Mouse (Mus musculus): ENCODE results near the gene Glb1.
"Not testable (repeated sequence)": the region's sequence is repeated elsewhere in the genome, so short reads cannot be mapped to it uniquely, and the experiment has no call there.

Glb1 gene

DNA sequence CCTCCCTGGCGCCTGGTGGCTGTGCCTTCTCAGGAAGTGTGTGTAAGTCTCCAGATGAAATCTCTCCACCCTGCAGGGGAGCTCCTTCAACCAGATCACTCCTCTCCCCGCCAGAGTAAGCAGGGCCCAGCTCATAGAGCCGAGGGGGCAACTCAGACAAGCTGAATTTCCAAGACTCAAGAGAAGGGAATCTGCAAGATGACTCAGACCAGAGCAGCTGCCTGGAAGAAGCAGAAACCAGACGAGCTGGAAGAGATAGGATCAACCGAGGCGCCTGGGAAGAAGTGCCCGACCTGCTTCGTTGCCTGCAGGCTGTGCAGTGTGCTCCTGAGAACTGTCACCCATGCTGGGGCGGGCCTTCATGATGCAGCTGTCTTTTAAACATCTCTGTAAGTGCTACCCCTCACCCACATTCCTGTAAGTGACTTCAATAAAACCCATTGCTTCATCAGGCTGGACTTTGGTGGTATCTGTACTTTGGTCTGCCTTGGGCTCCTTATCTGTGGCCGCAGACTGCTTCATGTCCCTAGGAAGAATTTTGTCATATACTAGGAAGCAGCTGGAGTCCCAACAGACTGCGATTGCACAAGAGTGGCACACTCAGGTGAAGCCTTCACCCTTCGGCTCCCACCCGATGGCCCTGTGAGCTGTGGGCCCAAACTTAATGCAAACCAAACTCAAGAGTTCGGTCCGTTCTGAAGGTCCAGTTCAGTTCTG is 102.0 kb downstream of the Glb1 start:
- DNase-seq (ENCODE audit: low spot score) = no peak

GRCm38 (mm10) chr9:114504816-114505215 is 103.9 kb downstream of the Glb1 start, which contains the start of gene Ccr4:
Gene Ccr4 (minus strand): TSS chr9:114504916.
- no peak for DNase-seq (ENCODE audit: low spot score)

DNA sequence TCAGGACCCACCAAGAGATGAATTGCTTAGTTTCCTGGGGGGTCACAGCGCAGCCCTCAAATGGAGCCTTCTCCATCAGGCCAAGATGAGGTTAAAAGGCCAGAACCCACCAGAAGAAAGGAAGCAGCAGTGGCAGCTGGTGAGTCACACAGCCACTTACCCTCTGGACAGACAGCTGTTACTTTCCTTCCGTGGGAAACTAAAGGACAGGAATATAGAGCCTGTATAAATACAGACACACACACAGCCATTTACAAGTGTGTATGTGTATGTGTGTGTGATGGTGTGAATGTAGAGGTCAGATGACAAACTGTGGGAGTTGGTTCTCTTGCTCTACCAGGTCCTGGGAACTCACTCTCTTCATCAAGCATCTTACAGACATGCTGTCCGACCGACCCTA is 105.7 kb downstream of the Glb1 start:
- no peak for DNase-seq (ENCODE audit: low spot score)

DNA sequence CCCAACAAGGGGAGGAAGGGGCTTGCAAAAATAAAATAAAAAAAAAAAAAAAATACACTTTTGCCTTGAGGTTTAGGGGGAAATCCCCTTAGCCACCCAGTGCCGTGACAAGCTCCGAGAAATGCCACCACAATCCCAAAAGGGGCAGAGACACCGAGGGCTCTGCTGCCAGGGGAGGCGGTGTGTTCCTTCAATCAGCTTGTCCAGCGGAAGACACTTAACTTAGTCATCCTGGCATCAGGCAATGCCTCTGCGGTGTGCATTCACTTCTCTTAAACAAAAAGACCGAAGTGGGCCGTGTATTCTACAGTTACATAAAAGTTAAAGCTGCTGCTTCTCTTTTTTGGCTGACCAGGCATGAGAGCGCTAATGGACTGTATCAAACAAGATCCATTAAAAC is 106.5 kb downstream of the Glb1 start:
- DNase-seq (ENCODE audit: low spot score) = no peak

GRCm38 (mm10) chr9:114509785-114510184 is 108.9 kb downstream of the Glb1 start:
- DNase-seq (ENCODE audit: low spot score) = no peak

DNA sequence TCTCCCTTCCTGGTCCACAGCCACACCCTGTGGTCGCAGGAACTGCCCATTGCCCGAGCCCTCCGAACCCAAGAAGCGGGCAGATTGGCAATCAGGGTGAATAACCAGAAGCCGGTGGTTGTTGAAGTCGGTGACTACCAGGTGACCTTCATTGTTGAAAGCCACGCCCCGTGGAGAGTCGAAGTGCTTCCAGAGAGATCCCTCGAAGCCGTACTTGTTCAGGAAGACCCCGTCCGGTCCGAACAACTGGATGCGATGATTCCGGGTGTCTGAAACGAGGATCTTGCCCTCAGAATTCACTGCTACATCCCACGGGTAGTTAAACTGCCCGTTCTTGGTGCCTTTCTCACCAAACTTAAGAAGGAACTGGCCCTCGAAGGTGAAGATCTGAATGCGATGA is 112.0 kb downstream of the Glb1 start:
- DNase-seq (ENCODE audit: low spot score) = no peak

GRCm38 (mm10) chr9:114515364-114515763 is 114.5 kb downstream of the Glb1 start, which contains the start of gene C130032M10Rik:
Gene C130032M10Rik (plus strand): TSS chr9:114515697.
- DNase-seq (ENCODE audit: low spot score) = no peak

GRCm38 (mm10) chr9:114517924-114518497 is 117.1 kb downstream of the Glb1 start:
- DNase-seq (ENCODE audit: low spot score) = no peak

DNA sequence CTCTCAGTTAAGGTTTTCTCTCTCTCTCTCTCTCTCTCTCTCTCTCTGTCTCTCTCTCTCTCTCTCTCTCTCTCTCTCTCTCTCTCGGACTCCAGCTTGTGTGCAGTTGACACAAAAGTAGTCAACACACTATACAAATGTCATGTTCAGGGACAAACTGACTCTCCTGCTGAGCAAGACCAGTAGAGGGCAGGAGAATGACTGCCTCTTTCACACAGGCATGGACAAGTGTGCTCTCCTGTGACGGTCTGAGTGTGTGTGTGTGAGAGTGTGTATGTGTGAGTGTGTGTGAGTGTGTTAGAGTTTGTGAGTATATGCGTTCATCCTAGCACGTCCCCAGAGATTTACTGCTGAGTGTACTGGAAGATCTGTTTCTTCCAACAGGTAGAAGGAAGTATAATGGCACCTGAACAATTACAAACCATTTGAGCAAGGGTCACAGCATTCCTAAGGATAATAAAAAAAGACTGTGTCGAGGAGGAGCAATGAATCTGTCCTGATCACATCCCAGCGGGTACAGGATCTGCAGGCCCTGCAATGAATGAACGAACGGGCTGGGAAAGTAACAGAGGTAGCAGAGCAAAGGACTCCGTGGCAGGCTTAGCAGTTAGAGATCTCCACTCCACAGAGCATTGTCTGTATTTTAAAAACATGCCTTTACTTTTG is 118.1 kb downstream of the Glb1 start:
- no peak for DNase-seq (ENCODE audit: low spot score)

- DNase-seq (ENCODE audit: low spot score) = not testable (repeated sequence)
Measured at GRCm38 (mm10) chr9:114520529-114520928, 119.7 kb downstream of the Glb1 start.

DNA sequence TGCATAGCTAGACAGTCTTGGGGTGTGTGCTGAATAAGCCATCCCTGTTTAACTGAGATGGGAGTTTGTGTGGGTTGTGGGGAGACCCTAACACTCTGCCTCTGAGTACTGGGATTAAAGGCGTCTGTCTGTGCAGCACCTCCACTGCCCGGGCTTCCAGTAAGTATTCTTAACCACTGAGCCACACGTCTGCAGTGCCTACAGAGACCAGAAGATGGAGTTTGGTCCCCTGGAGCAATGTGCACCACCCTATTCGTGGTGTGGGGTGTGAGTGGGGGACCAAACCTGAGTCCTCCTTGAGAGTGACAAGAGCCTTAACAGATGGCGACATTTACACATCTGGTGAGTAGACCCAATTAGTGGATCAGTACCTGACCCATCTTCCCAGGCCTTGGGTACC is 121.2 kb downstream of the Glb1 start:
- no peak for DNase-seq (ENCODE audit: low spot score)

- DNase-seq (ENCODE audit: low spot score) = no peak
Measured at GRCm38 (mm10) chr9:114522501-114522900, 121.6 kb downstream of the Glb1 start.
